ENCODE assay signal across 8 mouse cellular contexts in the genomic region with DNA sequence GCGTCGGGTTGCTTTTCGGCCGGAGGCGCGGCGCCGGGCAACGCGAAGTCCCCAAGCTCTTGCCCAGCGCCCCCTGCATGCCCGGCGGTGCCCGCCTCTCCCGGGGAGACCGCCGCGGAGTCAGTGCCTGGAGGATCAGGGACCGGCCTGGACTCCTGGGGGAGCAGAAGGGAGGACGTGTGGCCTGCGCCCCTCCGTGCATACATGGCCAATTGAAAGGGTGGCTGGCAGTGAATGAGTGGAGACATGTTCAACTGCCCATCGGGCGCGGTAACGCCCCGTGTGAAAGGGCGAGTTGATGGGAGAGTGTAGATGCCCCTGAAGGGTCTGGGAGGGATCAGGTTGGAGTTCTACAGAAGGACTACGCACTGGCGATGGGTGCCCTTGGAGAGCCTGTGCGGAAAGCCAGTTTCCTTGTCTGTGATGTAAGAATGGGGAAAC. TPM values are rescaled to one million over a fixed set of nuclear protein-coding genes. Genes with fewer than 3 reads are reported as not detected.
A peak's percentile ranks its signal among the peaks of the same experiment; 100 is the strongest.
DNase-seq lines count a peak whose midpoint lies in the region; ATAC-seq lines count a peak whose summit lies in the region.

No protein-coding gene starts in this region.

- DNase-seq in heart, embryonic 10.5 days (ENCODE audit: low spot score), result no peak
- no peak for DNase-seq in heart, postnatal 4 days
- no peak for DNase-seq in left cerebral cortex, postnatal 10 days (ENCODE audit: extremely low spot score in 1 of 2, low spot score in 2 of 2)
- DNase-seq in right cerebral cortex, adult 18-20 months, result no peak

- H3K27me3 ChIP-seq in heart, embryonic 10.5 days (ENCODE audit: insufficient read depth, poor library complexity, severe bottlenecking), result no peaks in the 10 kb centered on the region
- H3K27me3 ChIP-seq in embryonic facial prominence, embryonic 13.5 days, result no peaks in the 10 kb centered on the region
- H3K27me3 ChIP-seq in intestine, embryonic 15.5 days (replicated peaks), result no peaks in the 10 kb centered on the region

- WGBS in heart, embryonic 10.5 days, result under 1% methylated on average over 31 of the region's 31 CpGs
- 0% methylated on average over 21 of the region's 31 CpGs for WGBS in embryonic facial prominence, embryonic 13.5 days
- WGBS in intestine, embryonic 15.5 days, result under 1% methylated on average over 31 of the region's 31 CpGs

- peak overlapping the region; percentile 93 for H3K4me3 ChIP-seq in heart, embryonic 10.5 days
- peak overlapping the region; percentile 79 for H3K4me3 ChIP-seq in embryonic facial prominence, embryonic 13.5 days
- H3K4me3 ChIP-seq in intestine, embryonic 15.5 days (replicated peaks), result peak overlapping the region; percentile 75

- H3K27ac ChIP-seq in heart, embryonic 10.5 days, result peak overlapping the region; percentile 97
- peak overlapping the region; percentile 90 for H3K27ac ChIP-seq in embryonic facial prominence, embryonic 13.5 days
- peak overlapping the region; percentile 75 for H3K27ac ChIP-seq in intestine, embryonic 15.5 days

- H3K4me1 ChIP-seq in heart, embryonic 10.5 days, result peaks cover 9% of the 10 kb centered on the region
- peaks cover 17% of the 10 kb centered on the region for H3K4me1 ChIP-seq in embryonic facial prominence, embryonic 13.5 days
- H3K4me1 ChIP-seq in intestine, embryonic 15.5 days (replicated peaks), result 0 out of 2 replicates have a peak, but pooled peaks cover 11% of the 10 kb centered on the region

- H3K9me3 ChIP-seq in heart, embryonic 10.5 days, result no peaks in the 10 kb centered on the region
- H3K9me3 ChIP-seq in embryonic facial prominence, embryonic 13.5 days, result no peaks in the 10 kb centered on the region
- no peaks in the 10 kb centered on the region for H3K9me3 ChIP-seq in intestine, embryonic 15.5 days

- peaks cover 19% of the 10 kb centered on the region for H3K36me3 ChIP-seq in heart, embryonic 10.5 days
- H3K36me3 ChIP-seq in embryonic facial prominence, embryonic 13.5 days, result peaks cover 19% of the 10 kb centered on the region
- peaks cover 5% of the 10 kb centered on the region for H3K36me3 ChIP-seq in intestine, embryonic 15.5 days

- peak; percentile 27 for ATAC-seq in CD4-positive, CD25-positive, alpha-beta regulatory T cell, adult 4 months
- ATAC-seq in embryonic facial prominence, embryonic 13.5 days (ENCODE audit: insufficient number of reproducible peaks, insufficient read depth, low FRiP score, low TSS enrichment, low read depth), result peak; percentile 78
- ATAC-seq in intestine, embryonic 15.5 days, result peak; percentile 88
- peak; percentile 36; the same call in 1 of the 2 replicates for ATAC-seq in monocyte, adult 5-6 weeks (replicated peaks; ENCODE audit: insufficient number of reproducible peaks, low FRiP score, low TSS enrichment, poor library complexity, severe bottlenecking)

- intact Hi-C loops in left cerebral cortex, postnatal 10 days (cut with DNase I), result loop anchor here (10.0 kb wide), 1 partner anchor 157 kb away; no protein-coding TSS in a partner anchor

- H3K4me2 ChIP-seq in embryonic facial prominence, embryonic 13.5 days, result peak overlapping the region; percentile 76
- peak overlapping the region; percentile 75 for H3K4me2 ChIP-seq in intestine, embryonic 15.5 days (replicated peaks)

- H3K9ac ChIP-seq in embryonic facial prominence, embryonic 13.5 days, result peak overlapping the region; percentile 87
- H3K9ac ChIP-seq in intestine, embryonic 15.5 days, result peak overlapping the region; percentile 84

RNA-seq across cellular contexts. Expression of a gene that starts 0.4 kb away (rescaled TPM):
- polyA plus RNA-seq in heart, embryonic 10.5 days (2016; fragmentation: Nextera tagmentation; extraction: Ambion mirVana), result 36.3 and 49.1 TPM in 2 replicates
- 10 to 100 TPM; 23.1 to 25.4 TPM for total RNA-seq in heart, postnatal 4 days (2021)
- polyA plus RNA-seq in CD4-positive, CD25-positive, alpha-beta regulatory T cell, adult 4 months (2017; shearing (Covaris generic)), result 10 to 100 TPM; 31.7 to 40.8 TPM
- polyA plus RNA-seq in embryonic facial prominence, embryonic 13.5 days (2015; fragmentation: Nextera tagmentation; extraction: Ambion mirVana), result 51.0 and 51.1 TPM in 2 replicates
- polyA plus RNA-seq in intestine, embryonic 15.5 days (2015; fragmentation: Nextera tagmentation; extraction: Ambion mirVana), result 32.5 and 35.2 TPM in 2 replicates
- total RNA-seq in monocyte, adult 5-6 weeks (2017), result 23.8 to 36.2 TPM (median 25.0 TPM) in 3 replicates
- 10 to 100 TPM; 26.9 to 29.0 TPM for total RNA-seq in left cerebral cortex, postnatal 10 days (2021)

RNA-seq across cellular contexts. Expression of a gene that starts 31.9 kb away (rescaled TPM):
- polyA plus RNA-seq in heart, embryonic 10.5 days (2016; fragmentation: Nextera tagmentation; extraction: Ambion mirVana), result 71.2 and 87.1 TPM in 2 replicates
- 10 to 100 TPM; 59.7 to 60.7 TPM for total RNA-seq in heart, postnatal 4 days (2021)
- polyA plus RNA-seq in CD4-positive, CD25-positive, alpha-beta regulatory T cell, adult 4 months (2017; shearing (Covaris generic)), result 10 to 100 TPM; 31.1 to 45.6 TPM
- polyA plus RNA-seq in embryonic facial prominence, embryonic 13.5 days (2015; fragmentation: Nextera tagmentation; extraction: Ambion mirVana), result 68.3 and 79.4 TPM in 2 replicates
- polyA plus RNA-seq in intestine, embryonic 15.5 days (2015; fragmentation: Nextera tagmentation; extraction: Ambion mirVana), result 47.2 and 55.5 TPM in 2 replicates
- 51.7 to 80.9 TPM (median 59.9 TPM) in 3 replicates for total RNA-seq in monocyte, adult 5-6 weeks (2017)
- total RNA-seq in left cerebral cortex, postnatal 10 days (2021), result 10 to 100 TPM; 86.7 to 89.3 TPM

Comparison
In these comparisons a context has a peak if more than half of its experiments do, and no peak if none do; other contexts are left out.
1. ATAC-seq: peak in every context shown above with its lines; median percentile 88 in intestine, embryonic 15.5 days; 78 in embryonic facial prominence, embryonic 13.5 days; 36 in monocyte, adult 5-6 weeks; 27 in CD4-positive, CD25-positive, alpha-beta regulatory T cell, adult 4 months.